Mouse (Mus musculus) embryonic facial prominence, embryonic 11.5 days (tissue): ENCODE measurements at regions not wholly inside any gene's neighbourhood (a gene's known extent, or its start where the extent isn't known, plus 50 kb on each side); places are given as distances from the start of the nearest gene placed in this dataset.

Source experiments
- ATAC-seq: fragments of 200-750 bp; cut with Nextera tagmentation; replicated peaks from 2 replicates; pipeline ENCODE4 v1.8.0; 2017; ENCODE audit warnings: low read depth; ENCODE audit not compliant: insufficient number of reproducible peaks, low FRiP score, low TSS enrichment
- DNase-seq: peaks from one replicate; pipeline ENCODE4 v3.0.0-alpha.2; 2015; ENCODE audit warnings: low spot score
- H3K27ac ChIP-seq: fragments of 300-500 bp; sonication (generic); replicated peaks from 2 replicates; pipeline ENCODE4 v1.5.1; 2014; ENCODE audit warnings: mild to moderate bottlenecking, low read depth, low read length, control low read depth
- H3K27me3 ChIP-seq: fragments of 300-500 bp; sonication (generic); 2 replicates; pipeline ENCODE4 v1.6.1; 2014; ENCODE audit warnings: mild to moderate bottlenecking, low read length, moderate library complexity, mixed read lengths; ENCODE audit not compliant: control insufficient read depth, insufficient read depth
- H3K36me3 ChIP-seq: fragments of 300-500 bp; sonication (generic); replicated peaks from 2 replicates; pipeline ENCODE4 v1.6.1; 2014; ENCODE audit warnings: low read depth, mild to moderate bottlenecking, low read length, moderate library complexity, mixed read lengths; ENCODE audit not compliant: control insufficient read depth, insufficient read depth
- H3K4me1 ChIP-seq: fragments of 300-500 bp; sonication (generic); 2 replicates; pipeline ENCODE4 v1.6.1; 2014; ENCODE audit warnings: low read length, mixed read lengths; ENCODE audit not compliant: control insufficient read depth, insufficient read depth
- H3K4me2 ChIP-seq: fragments of 300-500 bp; sonication (generic); 2 replicates; pipeline ENCODE4 v1.6.1; 2014; ENCODE audit warnings: low read depth, mild to moderate bottlenecking, control low read depth, low read length, moderate library complexity
- H3K4me3 ChIP-seq: fragments of 300-500 bp; sonication (generic); 2 replicates; pipeline ENCODE4 v1.5.1; 2014; ENCODE audit warnings: low read depth, low read length, control low read depth
- H3K9ac ChIP-seq: fragments of 300-500 bp; sonication (generic); replicated peaks from 2 replicates; pipeline ENCODE4 v1.6.1; 2014; ENCODE audit warnings: mild to moderate bottlenecking, control low read depth, low read length
- H3K9me3 ChIP-seq: fragments of 300-500 bp; sonication (generic); replicated peaks from 2 replicates; pipeline ENCODE4 v1.6.1; 2016; ENCODE audit warnings: mild to moderate bottlenecking, low read length, inconsistent platforms, mixed read lengths; ENCODE audit not compliant: control insufficient read depth
- WGBS: fragments of 180-500 bp; shearing (Covaris S2); extraction: QIAGEN DNeasy Blood & Tissue Kit; methylation state at CpG from one replicate; pipeline ENCODE4 v1.1.7; 2014; 5-methylcytosine and 5-hydroxymethylcytosine counted together

GRCm38 (mm10) chr14:76887708-76888107, 148.9 kb upstream of the Ccdc122 start:
- ATAC-seq, result no peak
- Histone ChIP-seq H3K27ac (no peak overlapping the region), H3K4me2 (no peak overlapping the region), H3K9ac (no peak overlapping the region), H3K4me1 (no peaks in the 10 kb centered on the region; the same call in 1 of the 2 replicates), H3K36me3 (no peaks in the 10 kb centered on the region), H3K4me3 (no peak overlapping the region), H3K27me3 (no peaks in the 10 kb centered on the region), H3K9me3 (no peaks in the 10 kb centered on the region)
- 49% methylated on average over 3 of the region's 3 CpGs for WGBS
- no peak for DNase-seq

GRCm38 (mm10) chr14:76887201-76887600, 149.4 kb upstream of the Ccdc122 start:
- ATAC-seq, result no peak
- no peak overlapping the region for H3K9ac ChIP-seq
- WGBS, result 75% methylated on average over 3 of the region's 3 CpGs
- no peak for DNase-seq
- H3K4me3 ChIP-seq, result no peak overlapping the region
- H3K9me3 ChIP-seq, result no peaks in the 10 kb centered on the region
- H3K4me1 ChIP-seq, result no peaks in the 10 kb centered on the region; the same call in 1 of the 2 replicates
- H3K36me3 ChIP-seq, result no peaks in the 10 kb centered on the region
- H3K4me2 ChIP-seq, result no peak overlapping the region
- H3K27me3 ChIP-seq, result no peaks in the 10 kb centered on the region
- H3K27ac ChIP-seq, result no peak overlapping the region

- no peak overlapping the region for H3K4me2 ChIP-seq
- WGBS, result 27% methylated on average over 3 of the region's 3 CpGs
These were observed 153.3 kb upstream of the Ccdc122 start for GRCm38 (mm10) chr14:76883231-76883651.

GRCm38 (mm10) chr14:76882711-76883171, 153.8 kb upstream of the Ccdc122 start:
- H3K4me1 ChIP-seq, result no peaks in the 10 kb centered on the region; the same call in 1 of the 2 replicates
- ATAC-seq (peak; percentile 79), DNase-seq (peak; percentile 92)
- H3K9me3 ChIP-seq, result no peaks in the 10 kb centered on the region
- H3K27me3 ChIP-seq, result no peaks in the 10 kb centered on the region
- no peak overlapping the region for H3K27ac ChIP-seq
- H3K4me2 ChIP-seq, result no peak overlapping the region
- H3K36me3 ChIP-seq, result no peaks in the 10 kb centered on the region
- no peak overlapping the region for H3K9ac ChIP-seq
- 17% methylated on average over 5 of the region's 5 CpGs for WGBS
- H3K4me3 ChIP-seq, result no peak overlapping the region

More at GRCm38 (mm10) chr14:76883231-76883651, 153.3 kb upstream of the Ccdc122 start:
- Histone ChIP-seq H3K36me3 (no peaks in the 10 kb centered on the region), H3K4me3 (no peak overlapping the region), H3K27me3 (no peaks in the 10 kb centered on the region), H3K9ac (no peak overlapping the region), H3K4me1 (no peaks in the 10 kb centered on the region; the same call in 1 of the 2 replicates), H3K9me3 (no peaks in the 10 kb centered on the region), H3K27ac (no peak overlapping the region)
- no peak for DNase-seq
- 0 out of 2 replicates have a peak, but pooled peaks have one; percentile 44 for ATAC-seq

GRCm38 (mm10) chr14:76880851-76881250, 155.7 kb upstream of the Ccdc122 start:
- Histone ChIP-seq H3K27me3 (no peaks in the 10 kb centered on the region), H3K36me3 (no peaks in the 10 kb centered on the region), H3K4me3 (no peak overlapping the region), H3K9ac (no peak overlapping the region), H3K27ac (no peak overlapping the region), H3K9me3 (no peaks in the 10 kb centered on the region), H3K4me1 (no peaks in the 10 kb centered on the region; the same call in 1 of the 2 replicates), H3K4me2 (no peak overlapping the region)
- ATAC-seq, result no peak
- 89% methylated on average over 3 of the region's 3 CpGs for WGBS
- DNase-seq, result no peak

- H3K9me3 ChIP-seq, result no peaks in the 10 kb centered on the region
- no peaks in the 10 kb centered on the region for H3K27me3 ChIP-seq
- ATAC-seq, result no peak
- no peak overlapping the region for H3K9ac ChIP-seq
- WGBS, result 72% methylated on average over 5 of the region's 5 CpGs
- H3K27ac ChIP-seq, result no peak overlapping the region
- no peaks in the 10 kb centered on the region for H3K36me3 ChIP-seq
- no peak for DNase-seq
- no peak overlapping the region for H3K4me3 ChIP-seq
- H3K4me1 ChIP-seq, result no peaks in the 10 kb centered on the region
- H3K4me2 ChIP-seq, result no peak overlapping the region
These were observed 159.3 kb upstream of the Ccdc122 start for GRCm38 (mm10) chr14:76877306-76877705.

GRCm38 (mm10) chr14:76876015-76876414, 160.6 kb upstream of the Ccdc122 start:
- WGBS, result 49% methylated on average over 7 of the region's 7 CpGs
- no peaks in the 10 kb centered on the region for H3K9me3 ChIP-seq
- no peak overlapping the region for H3K4me3 ChIP-seq
- no peak overlapping the region for H3K4me2 ChIP-seq
- no peak overlapping the region for H3K9ac ChIP-seq
- ATAC-seq, result no peak
- no peak overlapping the region for H3K27ac ChIP-seq
- no peaks in the 10 kb centered on the region for H3K27me3 ChIP-seq
- H3K36me3 ChIP-seq, result no peaks in the 10 kb centered on the region
- peak; percentile 67 for DNase-seq
- no peaks in the 10 kb centered on the region for H3K4me1 ChIP-seq

- H3K4me2 ChIP-seq, result no peak overlapping the region
- no peaks in the 10 kb centered on the region for H3K27me3 ChIP-seq
- DNase-seq (no peak), ATAC-seq (no peak)
- H3K9ac ChIP-seq, result no peak overlapping the region
- 58% methylated on average over 8 of the region's 8 CpGs for WGBS
- H3K36me3 ChIP-seq, result no peaks in the 10 kb centered on the region
- no peak overlapping the region for H3K4me3 ChIP-seq
- H3K9me3 ChIP-seq, result no peaks in the 10 kb centered on the region
- no peak overlapping the region; the same call in 1 of the 2 replicates for H3K27ac ChIP-seq
- no peaks in the 10 kb centered on the region for H3K4me1 ChIP-seq
These were observed 161.2 kb upstream of the Ccdc122 start for GRCm38 (mm10) chr14:76875266-76875900.
